Mouse (Mus musculus) heart, postnatal 0 days (tissue): ENCODE data around the gene Slc5a10. TPM values are rescaled to one million over a fixed set of nuclear protein-coding genes. Genes with fewer than 3 reads are reported as not detected.

Experiments
- ATAC-seq: fragments of 200-750 bp; cut with Nextera tagmentation; 2 replicates; pipeline ENCODE4 v1.8.0; 2017; ENCODE audit warnings: low read depth, moderate number of reproducible peaks, moderate library complexity; ENCODE audit not compliant: insufficient read depth
- DNase-seq: peaks from one replicate; pipeline ENCODE4 v3.0.0-alpha.2; 2016; ENCODE audit warnings: low spot score
- H3K27ac ChIP-seq: fragments of 300-500 bp; sonication (generic); 2 replicates; pipeline ENCODE4 v1.5.1; 2014; ENCODE audit warnings: low read depth, mild to moderate bottlenecking
- H3K27me3 ChIP-seq: fragments of 300-500 bp; sonication (generic); 2 replicates; pipeline ENCODE4 v1.6.1; 2014; ENCODE audit warnings: low read length, mixed read lengths; ENCODE audit not compliant: control insufficient read depth, insufficient read depth
- H3K36me3 ChIP-seq: fragments of 300-500 bp; sonication (generic); replicated peaks from 2 replicates; pipeline ENCODE4 v1.6.1; 2014; ENCODE audit warnings: low read length, mixed read lengths; ENCODE audit not compliant: control insufficient read depth, insufficient read depth
- H3K4me1 ChIP-seq: fragments of 300-500 bp; sonication (generic); 2 replicates; pipeline ENCODE4 v1.6.1; 2014; ENCODE audit warnings: antibody characterized with exemption; ENCODE audit not compliant: control insufficient read depth, insufficient read depth
- H3K4me2 ChIP-seq: fragments of 300-500 bp; sonication (generic); 2 replicates; pipeline ENCODE4 v1.6.1; 2014; ENCODE audit warnings: low read depth, mild to moderate bottlenecking, low read length, moderate library complexity
- H3K4me3 ChIP-seq: fragments of 300-500 bp; sonication (generic); 2 replicates; pipeline ENCODE4 v1.5.1; 2014; ENCODE audit warnings: low read depth, low read length
- H3K9ac ChIP-seq: fragments of 300-500 bp; sonication (generic); replicated peaks from 2 replicates; pipeline ENCODE4 v1.6.1; 2014; ENCODE audit warnings: low read depth, low read length, mixed read lengths
- H3K9me3 ChIP-seq: fragments of 300-500 bp; sonication (generic); replicated peaks from 2 replicates; pipeline ENCODE4 v1.6.1; 2016; ENCODE audit warnings: low read length; ENCODE audit not compliant: control insufficient read depth
- CTCF ChIP-seq: IDR thresholded peaks from 2 replicates; pipeline ENCODE4 v1.5.1; 2016; ENCODE audit warnings: antibody characterized with exemption, control low read depth, low read depth
- EP300 ChIP-seq: IDR thresholded peaks from 2 replicates; pipeline ENCODE4 v1.6.1; 2016; ENCODE audit warnings: antibody characterized with exemption, low read depth
- WGBS: fragments of 180-500 bp; shearing (Covaris S2); extraction: QIAGEN DNeasy Blood & Tissue Kit; methylation state at CpG from one replicate; pipeline ENCODE4 v1.1.7; 2014; 5-methylcytosine and 5-hydroxymethylcytosine counted together
- polyA plus RNA-seq: library from polyadenylated mRNA; unstranded; fragments of >200 nt; fragmentation: Nextera tagmentation; extraction: Ambion mirVana; gene quantifications from 2 replicates; pipeline ENCODE4 v1.2.1, GENCODE M21; 2015
- total RNA-seq: library from RNA; depleted of rRNA; stranded (reverse); fragments of >200 nt; gene quantifications from 2 replicates; pipeline ENCODE4 v1.2.3, GENCODE M21; 2014; ENCODE audit warnings: low replicate concordance

Slc5a10 gene
- total and polyA plus RNA-seq, 2 experiments from 2014 or later = not detected

DNA sequence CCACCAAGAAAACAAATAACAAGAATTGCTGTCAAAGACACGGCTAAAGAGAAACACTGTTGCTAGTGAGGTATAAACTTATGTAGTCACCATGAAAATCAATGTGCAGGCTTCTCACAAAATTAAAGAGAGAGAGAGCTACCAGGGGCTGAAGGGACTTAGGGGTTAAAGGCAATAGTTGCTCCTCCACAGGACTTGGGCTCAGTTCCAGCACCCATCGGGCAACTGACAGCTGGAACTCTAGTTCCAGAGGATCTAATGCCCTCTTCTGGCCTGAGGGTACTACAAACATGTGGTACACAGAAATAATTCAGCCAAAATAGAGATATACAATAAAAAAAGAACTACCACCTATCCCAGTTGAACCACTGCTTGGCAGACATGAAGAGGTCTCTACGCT, 26.5 kb upstream of the Slc5a10 start:
- peaks cover 68% of the 10 kb centered on the region for H3K36me3 ChIP-seq
- WGBS = 61% methylated on average over 3 of the region's 3 CpGs
- no peak overlapping the region for H3K4me3 ChIP-seq
- TF ChIP-seq CTCF (no peak), EP300 (no peak)
- DNase-seq (no peak), ATAC-seq (no peak)
- no peak overlapping the region for H3K4me2 ChIP-seq
- no peak overlapping the region for H3K9ac ChIP-seq
- H3K27me3 ChIP-seq = no peaks in the 10 kb centered on the region
- H3K9me3 ChIP-seq = no peaks in the 10 kb centered on the region
- H3K4me1 ChIP-seq = no peaks in the 10 kb centered on the region
- H3K27ac ChIP-seq = no peak overlapping the region

- TF ChIP-seq EP300 (no peak), CTCF (no peak)
- Histone ChIP-seq H3K9me3 (no peaks in the 10 kb centered on the region), H3K4me1 (no peaks in the 10 kb centered on the region), H3K27me3 (no peaks in the 10 kb centered on the region), H3K4me2 (no peak overlapping the region), H3K4me3 (no peak overlapping the region), H3K36me3 (peaks cover 68% of the 10 kb centered on the region), H3K27ac (no peak overlapping the region), H3K9ac (no peak overlapping the region)
- ATAC-seq = no peak
- WGBS = 93% methylated on average over 9 of the region's 9 CpGs
- no peak for DNase-seq
Observed at GRCm38 (mm10) chr11:61745781-61746180, 25.2 kb upstream of the Slc5a10 start.

- DNase-seq (no peak), ATAC-seq (no peak)
- no peak overlapping the region for H3K4me3 ChIP-seq
- no peak overlapping the region for H3K9ac ChIP-seq
- H3K9me3 ChIP-seq = no peaks in the 10 kb centered on the region
- H3K4me2 ChIP-seq = no peak overlapping the region
- no peaks in the 10 kb centered on the region for H3K27me3 ChIP-seq
- TF ChIP-seq EP300 = no peak
- no peak for TF ChIP-seq CTCF
- no peak overlapping the region for H3K27ac ChIP-seq
- WGBS = 62% methylated on average over 3 of the region's 3 CpGs
- H3K36me3 ChIP-seq = peaks cover 74% of the 10 kb centered on the region
- no peaks in the 10 kb centered on the region for H3K4me1 ChIP-seq
Observed at GRCm38 (mm10) chr11:61744460-61744859, 23.8 kb upstream of the Slc5a10 start.

DNA sequence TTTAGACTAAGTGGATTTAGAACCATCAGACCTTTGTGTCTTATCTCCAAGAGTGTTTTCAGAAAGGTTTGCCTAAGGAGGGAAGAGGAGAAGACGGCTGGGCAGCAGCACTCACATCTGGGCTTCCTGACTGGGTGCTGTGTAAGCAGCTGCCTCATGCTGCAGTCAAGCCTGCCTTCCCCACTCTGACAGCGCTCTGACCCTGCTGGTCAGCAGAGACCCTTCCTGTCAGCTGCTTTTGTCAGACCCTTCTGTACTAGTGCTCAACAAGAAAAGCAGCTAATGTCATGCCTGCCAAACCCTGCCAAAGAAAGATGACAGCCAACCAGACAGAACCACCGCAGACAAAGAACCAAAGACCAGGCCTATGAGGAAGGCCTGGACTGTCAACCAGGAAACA, 23.1 kb upstream of the Slc5a10 start:
- H3K4me3 ChIP-seq = no peak overlapping the region
- H3K9ac ChIP-seq = no peak overlapping the region
- H3K27me3 ChIP-seq = no peaks in the 10 kb centered on the region
- DNase-seq (no peak), ATAC-seq (no peak)
- H3K36me3 ChIP-seq = peaks cover 74% of the 10 kb centered on the region
- TF ChIP-seq EP300 (no peak), CTCF (no peak)
- H3K27ac ChIP-seq = no peak overlapping the region
- WGBS = 71% methylated on average over 3 of the region's 3 CpGs
- H3K4me2 ChIP-seq = no peak overlapping the region
- no peaks in the 10 kb centered on the region for H3K9me3 ChIP-seq
- no peaks in the 10 kb centered on the region for H3K4me1 ChIP-seq

DNA sequence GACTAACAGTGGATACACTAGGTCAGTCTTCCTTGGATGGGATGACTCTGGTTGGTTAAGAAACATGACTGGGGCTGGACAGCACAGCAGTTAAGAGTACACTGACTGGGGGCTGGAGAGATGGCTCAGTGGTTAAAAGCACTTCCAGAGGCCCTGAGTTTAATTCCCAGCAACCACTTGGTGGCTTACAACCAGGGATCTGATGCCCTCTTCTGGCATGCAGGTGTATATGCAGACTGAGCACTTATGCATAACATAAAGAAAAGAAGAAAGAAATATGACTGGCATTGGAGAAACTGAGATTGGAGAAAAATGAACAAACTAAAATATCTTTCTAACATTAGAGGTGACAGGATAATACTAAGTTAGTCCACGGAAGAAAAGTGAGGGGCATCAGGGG, 19.9 kb upstream of the Slc5a10 start:
- DNase-seq (no peak), ATAC-seq (no peak)
- Histone ChIP-seq H3K27ac (no peak overlapping the region), H3K4me3 (no peak overlapping the region), H3K4me2 (no peak overlapping the region), H3K9me3 (no peaks in the 10 kb centered on the region), H3K36me3 (peaks cover 86% of the 10 kb centered on the region), H3K4me1 (no peaks in the 10 kb centered on the region), H3K27me3 (no peaks in the 10 kb centered on the region), H3K9ac (no peak overlapping the region)
- WGBS = 97% methylated on average over 1 of the region's 1 CpGs
- TF ChIP-seq CTCF (no peak), EP300 (no peak)

DNA sequence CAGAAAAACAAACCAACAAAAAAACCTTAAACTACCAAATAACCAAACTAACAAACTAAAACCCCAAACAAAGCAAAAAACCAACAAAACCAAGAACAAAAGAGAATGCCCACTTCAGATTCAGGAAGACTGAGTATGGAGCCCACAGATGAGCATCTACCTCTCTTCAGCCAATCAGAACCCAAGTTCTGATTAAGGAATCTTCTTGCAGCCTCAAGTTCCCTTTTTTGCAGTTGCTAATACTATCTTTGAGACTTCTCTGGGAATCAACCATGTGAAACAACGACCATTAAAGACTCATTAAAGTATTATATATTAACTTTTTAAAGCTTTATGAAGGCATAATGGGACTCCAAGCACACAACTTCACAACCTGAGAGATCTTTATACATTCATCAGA, 16.7 kb upstream of the Slc5a10 start:
- Histone ChIP-seq H3K4me3 (no peak overlapping the region), H3K9me3 (no peaks in the 10 kb centered on the region), H3K4me2 (no peak overlapping the region), H3K4me1 (no peaks in the 10 kb centered on the region), H3K36me3 (peaks cover 98% of the 10 kb centered on the region), H3K9ac (no peak overlapping the region), H3K27ac (no peak overlapping the region), H3K27me3 (no peaks in the 10 kb centered on the region)
- no peak for ATAC-seq
- DNase-seq = no peak
- WGBS = 82% methylated on average over 1 of the region's 1 CpGs
- no peak for TF ChIP-seq EP300
- no peak for TF ChIP-seq CTCF
